Mouse (Mus musculus) intestine, embryonic 15.5 days (tissue): ENCODE results near the gene Ric1. TPM values are rescaled to one million over a fixed set of nuclear protein-coding genes. Genes with fewer than 3 reads are reported as not detected.

Experiments used
- ATAC-seq: fragments of 200-750 bp; cut with Nextera tagmentation; 2 replicates; pipeline ENCODE4 v1.8.0; 2017; ENCODE audit warnings: moderate TSS enrichment, moderate library complexity
- H3K27ac ChIP-seq: fragments of 300-500 bp; sonication (generic); 2 replicates; pipeline ENCODE4 v1.5.1; 2015; ENCODE audit warnings: mild to moderate bottlenecking, inconsistent platforms
- H3K27me3 ChIP-seq: fragments of 300-500 bp; sonication (generic); replicated peaks from 2 replicates; pipeline ENCODE4 v1.6.1; 2015; ENCODE audit warnings: inconsistent platforms
- H3K36me3 ChIP-seq: fragments of 300-500 bp; sonication (generic); 2 replicates; pipeline ENCODE4 v1.6.1; 2015; ENCODE audit warnings: inconsistent platforms
- H3K4me1 ChIP-seq: fragments of 300-500 bp; sonication (generic); replicated peaks from 2 replicates; pipeline ENCODE4 v1.6.1; 2015; ENCODE audit warnings: inconsistent platforms
- H3K4me2 ChIP-seq: fragments of 300-500 bp; sonication (generic); replicated peaks from 2 replicates; pipeline ENCODE4 v1.6.1; 2015; ENCODE audit warnings: mild to moderate bottlenecking, inconsistent platforms
- H3K4me3 ChIP-seq: fragments of 300-500 bp; sonication (generic); replicated peaks from 2 replicates; pipeline ENCODE4 v1.5.1; 2015; ENCODE audit warnings: inconsistent platforms
- H3K9ac ChIP-seq: fragments of 300-500 bp; sonication (generic); 2 replicates; pipeline ENCODE4 v1.6.1; 2015; ENCODE audit warnings: inconsistent platforms
- H3K9me3 ChIP-seq: fragments of 300-500 bp; sonication (generic); 2 replicates; pipeline ENCODE4 v1.6.1; 2016; ENCODE audit warnings: inconsistent platforms
- WGBS: fragments of 180-500 bp; shearing (Covaris S2); methylation state at CpG from one replicate; pipeline ENCODE4 v1.1.7; 2015; 5-methylcytosine and 5-hydroxymethylcytosine counted together
- polyA plus RNA-seq: library from polyadenylated mRNA; unstranded; fragments of >200 nt; fragmentation: Nextera tagmentation; extraction: Ambion mirVana; gene quantifications from 2 replicates; pipeline ENCODE4 v1.2.1, GENCODE M21; 2015

The Ric1 gene
- polyA plus RNA-seq, 1 experiment from 2014 or later, result 12.3 TPM

DNA sequence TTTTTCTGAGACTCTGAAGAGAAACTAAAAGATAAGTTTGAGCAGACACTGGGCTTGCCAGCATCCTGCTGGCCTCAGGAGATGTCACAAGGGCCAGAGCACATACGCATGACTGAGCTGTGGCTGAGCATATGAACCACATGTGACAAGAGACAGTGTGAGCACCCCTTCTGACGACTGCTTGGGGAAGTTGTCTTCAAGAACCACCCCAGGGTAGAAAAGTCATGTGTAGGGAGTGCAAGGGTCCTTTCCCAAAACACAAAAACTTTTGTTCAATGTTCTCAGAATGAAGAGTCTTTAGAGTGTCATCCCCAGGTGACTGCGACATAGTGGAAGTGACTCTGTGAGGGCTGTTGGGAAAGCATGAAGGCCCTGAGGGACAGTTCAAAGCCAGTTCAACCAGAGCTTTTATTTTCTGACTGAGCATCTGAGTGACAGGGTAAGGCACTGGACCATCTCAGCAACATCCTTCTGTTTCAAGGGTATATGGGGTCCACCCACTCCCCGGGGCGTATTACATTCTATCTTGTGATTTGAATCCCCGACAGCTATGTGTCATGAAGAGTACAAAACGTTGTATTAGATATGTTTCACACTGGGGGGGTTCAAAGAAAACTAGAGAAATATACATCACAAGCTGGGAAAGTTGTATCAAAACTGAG is 35.4 kb upstream of the Ric1 start:
- 85% methylated on average over 7 of the region's 7 CpGs for WGBS
- Histone ChIP-seq H3K4me1 (0 out of 2 replicates have a peak, but pooled peaks cover 2% of the 10 kb centered on the region), H3K9me3 (no peaks in the 10 kb centered on the region), H3K27me3 (no peaks in the 10 kb centered on the region), H3K4me3 (no peak overlapping the region), H3K27ac (no peak overlapping the region), H3K9ac (no peak overlapping the region), H3K36me3 (no peaks in the 10 kb centered on the region), H3K4me2 (no peak overlapping the region)
- no peak for ATAC-seq

DNA sequence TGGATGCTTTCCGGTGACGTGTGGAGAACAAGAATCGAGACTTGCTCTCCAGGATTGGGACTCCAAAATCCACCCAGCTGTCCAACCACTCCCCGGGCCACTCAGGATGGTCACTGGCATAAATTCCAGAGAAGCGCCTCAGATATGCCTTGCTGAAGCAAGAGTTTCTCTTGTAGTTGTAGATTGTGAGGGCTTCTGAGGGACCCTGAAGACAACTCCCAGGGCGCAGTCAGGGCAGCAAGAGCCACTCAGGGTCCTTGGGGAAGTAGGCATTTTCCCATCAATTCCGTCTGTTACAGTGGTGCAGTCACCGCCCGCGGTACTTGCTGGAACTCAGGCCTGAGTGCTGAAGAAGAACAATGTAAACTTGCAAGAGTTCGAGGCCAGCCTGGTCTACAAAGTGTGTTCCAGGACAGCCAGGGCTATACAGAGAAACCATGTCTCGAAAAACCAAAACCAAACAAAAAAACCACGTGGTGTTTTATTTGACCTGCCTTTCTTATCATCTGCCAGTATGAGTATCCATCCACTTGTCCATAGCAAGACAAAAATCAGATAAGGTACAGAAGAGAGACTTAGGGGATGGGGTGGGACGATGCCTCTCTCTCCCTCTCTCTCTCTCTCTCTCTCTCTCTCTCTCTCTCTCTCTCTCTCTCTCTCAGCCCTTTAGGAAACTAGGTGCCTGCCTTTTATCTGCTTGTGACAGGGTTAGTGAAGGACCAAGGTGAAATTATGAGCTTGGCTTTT is 34.6 kb upstream of the Ric1 start:
- H3K9ac ChIP-seq, result no peak overlapping the region
- no peaks in the 10 kb centered on the region for H3K27me3 ChIP-seq
- no peak overlapping the region for H3K4me3 ChIP-seq
- H3K9me3 ChIP-seq, result no peaks in the 10 kb centered on the region
- ATAC-seq, result no peak
- H3K36me3 ChIP-seq, result no peaks in the 10 kb centered on the region
- 85% methylated on average over 14 of the region's 14 CpGs for WGBS
- no peak overlapping the region for H3K27ac ChIP-seq
- H3K4me1 ChIP-seq, result 0 out of 2 replicates have a peak, but pooled peaks cover 2% of the 10 kb centered on the region
- no peak overlapping the region for H3K4me2 ChIP-seq

DNA sequence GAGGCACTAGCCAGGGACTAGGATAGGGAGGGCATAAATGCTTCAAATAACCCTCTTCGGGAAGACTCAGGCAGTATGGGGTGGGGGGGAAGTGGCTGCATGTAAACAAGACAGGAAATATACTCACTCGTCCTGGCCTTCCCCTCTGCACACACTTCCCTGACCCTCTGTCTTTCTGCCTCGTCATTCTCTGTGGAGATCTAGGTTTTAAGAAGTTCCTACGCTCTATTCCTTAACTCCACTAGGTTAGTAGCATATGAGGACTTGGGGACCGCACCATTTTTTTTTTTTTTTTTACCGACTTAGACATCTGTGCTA is 34.0 kb upstream of the Ric1 start:
- no peak overlapping the region for H3K4me3 ChIP-seq
- H3K36me3 ChIP-seq, result no peaks in the 10 kb centered on the region
- 0 out of 2 replicates have a peak, but pooled peaks cover 2% of the 10 kb centered on the region for H3K4me1 ChIP-seq
- no peaks in the 10 kb centered on the region for H3K27me3 ChIP-seq
- 34% methylated on average over 6 of the region's 6 CpGs for WGBS
- H3K9ac ChIP-seq, result no peak overlapping the region
- H3K9me3 ChIP-seq, result no peaks in the 10 kb centered on the region
- ATAC-seq, result peak; percentile 47; the same call in 1 of the 2 replicates
- H3K4me2 ChIP-seq, result no peak overlapping the region
- no peak overlapping the region for H3K27ac ChIP-seq

DNA sequence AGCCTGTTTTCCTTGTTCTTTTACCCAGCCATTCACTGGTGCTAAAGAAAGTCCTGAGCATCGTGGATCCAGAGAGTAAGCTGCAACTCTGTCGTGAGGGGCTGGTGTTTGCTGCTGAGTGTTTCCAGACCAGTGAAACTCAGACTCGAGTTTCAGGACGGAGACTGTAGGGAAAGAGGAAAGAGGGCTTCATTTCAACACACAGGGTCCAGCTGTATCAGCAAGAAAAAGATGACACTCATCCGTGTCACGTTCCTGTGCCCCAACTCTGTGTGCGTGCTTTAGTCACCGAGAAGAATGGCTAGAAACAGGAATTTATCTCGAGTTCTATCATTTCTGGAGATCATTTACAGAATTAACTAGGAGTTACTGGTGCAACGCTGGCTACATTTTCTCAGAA is 33.7 kb upstream of the Ric1 start:
- Histone ChIP-seq H3K4me3 (no peak overlapping the region), H3K36me3 (no peaks in the 10 kb centered on the region), H3K27ac (no peak overlapping the region), H3K4me1 (0 out of 2 replicates have a peak, but pooled peaks cover 2% of the 10 kb centered on the region), H3K4me2 (no peak overlapping the region), H3K9me3 (no peaks in the 10 kb centered on the region), H3K9ac (no peak overlapping the region), H3K27me3 (no peaks in the 10 kb centered on the region)
- no peak for ATAC-seq
- WGBS, result 43% methylated on average over 10 of the region's 10 CpGs

DNA sequence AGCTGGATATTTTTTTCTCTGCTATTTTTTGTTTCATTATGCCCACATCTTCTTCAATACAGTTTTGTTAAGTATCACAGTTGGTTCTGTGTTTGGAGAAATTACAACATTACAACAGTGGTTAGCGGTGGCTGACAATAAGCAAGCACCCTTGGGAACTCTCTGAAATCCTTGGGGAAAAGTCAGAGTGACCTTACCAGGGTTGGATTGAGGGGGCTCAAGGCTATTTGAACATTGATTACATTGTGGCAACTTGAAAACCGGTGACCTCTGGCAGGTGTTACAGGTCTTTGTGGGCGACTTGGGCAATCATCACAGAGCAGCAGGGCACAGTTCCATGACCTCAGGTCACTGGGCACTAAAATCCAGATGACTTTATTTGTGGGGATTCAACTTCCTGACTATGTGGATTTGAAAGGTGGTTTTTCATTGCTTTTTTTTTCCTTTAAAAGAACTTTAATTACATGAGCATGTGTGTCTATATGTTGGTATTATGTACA is 32.2 kb upstream of the Ric1 start:
- ATAC-seq, result no peak
- Histone ChIP-seq H3K27ac (no peak overlapping the region), H3K27me3 (no peaks in the 10 kb centered on the region), H3K4me2 (no peak overlapping the region), H3K4me3 (no peak overlapping the region), H3K9me3 (no peaks in the 10 kb centered on the region), H3K36me3 (no peaks in the 10 kb centered on the region), H3K9ac (no peak overlapping the region), H3K4me1 (0 out of 2 replicates have a peak, but pooled peaks cover 2% of the 10 kb centered on the region)
- 70% methylated on average over 3 of the region's 3 CpGs for WGBS

DNA sequence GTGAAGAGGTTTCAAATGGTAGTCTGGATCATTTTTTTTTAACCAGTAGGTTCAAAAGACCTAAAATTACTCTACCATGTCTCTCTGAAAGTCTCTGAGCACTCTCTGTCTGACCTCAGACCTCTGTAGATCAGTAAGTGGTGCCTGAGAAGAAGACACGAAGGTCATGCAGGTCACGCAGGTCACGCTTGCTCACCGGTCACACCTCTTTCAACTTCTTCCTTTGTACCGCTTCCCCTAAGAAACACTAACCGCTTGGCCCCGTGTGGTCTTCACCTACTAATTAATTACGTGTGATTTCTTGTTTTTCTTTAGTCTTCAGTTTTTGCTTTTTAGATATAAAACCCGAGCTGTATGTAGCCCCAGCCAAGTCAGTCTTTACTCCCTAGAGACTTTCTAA is 30.6 kb upstream of the Ric1 start:
- no peak overlapping the region for H3K4me2 ChIP-seq
- no peak for ATAC-seq
- no peak overlapping the region for H3K9ac ChIP-seq
- H3K36me3 ChIP-seq, result no peaks in the 10 kb centered on the region
- H3K4me3 ChIP-seq, result no peak overlapping the region
- WGBS, result 84% methylated on average over 9 of the region's 9 CpGs
- H3K4me1 ChIP-seq, result 0 out of 2 replicates have a peak, but pooled peaks cover 2% of the 10 kb centered on the region
- H3K27ac ChIP-seq, result no peak overlapping the region
- H3K9me3 ChIP-seq, result no peaks in the 10 kb centered on the region
- H3K27me3 ChIP-seq, result no peaks in the 10 kb centered on the region

DNA sequence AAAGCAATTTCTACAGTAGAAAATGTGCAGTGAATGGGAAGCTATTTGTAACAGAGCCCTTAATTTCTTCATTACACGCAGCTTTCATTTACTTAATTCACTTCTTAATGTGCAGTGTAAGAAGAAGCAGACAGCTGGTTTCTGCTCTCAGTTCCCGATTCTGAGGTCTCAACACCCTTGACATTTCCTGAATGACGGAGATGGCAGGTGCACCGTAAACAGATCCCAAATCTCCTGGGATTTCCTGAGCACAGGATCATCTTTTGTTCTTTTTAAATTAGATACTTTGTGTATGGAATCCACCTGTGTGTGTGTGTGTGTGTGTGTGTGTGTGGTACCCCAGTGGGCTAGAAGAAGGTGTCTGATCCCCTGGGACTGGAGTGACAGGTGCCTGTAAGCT is 27.6 kb upstream of the Ric1 start:
- Histone ChIP-seq H3K4me2 (no peak overlapping the region), H3K4me1 (no peaks in the 10 kb centered on the region), H3K27ac (no peak overlapping the region), H3K36me3 (no peaks in the 10 kb centered on the region), H3K9me3 (no peaks in the 10 kb centered on the region), H3K27me3 (no peaks in the 10 kb centered on the region), H3K9ac (no peak overlapping the region), H3K4me3 (no peak overlapping the region)
- 79% methylated on average over 4 of the region's 4 CpGs for WGBS
- ATAC-seq, result no peak

DNA sequence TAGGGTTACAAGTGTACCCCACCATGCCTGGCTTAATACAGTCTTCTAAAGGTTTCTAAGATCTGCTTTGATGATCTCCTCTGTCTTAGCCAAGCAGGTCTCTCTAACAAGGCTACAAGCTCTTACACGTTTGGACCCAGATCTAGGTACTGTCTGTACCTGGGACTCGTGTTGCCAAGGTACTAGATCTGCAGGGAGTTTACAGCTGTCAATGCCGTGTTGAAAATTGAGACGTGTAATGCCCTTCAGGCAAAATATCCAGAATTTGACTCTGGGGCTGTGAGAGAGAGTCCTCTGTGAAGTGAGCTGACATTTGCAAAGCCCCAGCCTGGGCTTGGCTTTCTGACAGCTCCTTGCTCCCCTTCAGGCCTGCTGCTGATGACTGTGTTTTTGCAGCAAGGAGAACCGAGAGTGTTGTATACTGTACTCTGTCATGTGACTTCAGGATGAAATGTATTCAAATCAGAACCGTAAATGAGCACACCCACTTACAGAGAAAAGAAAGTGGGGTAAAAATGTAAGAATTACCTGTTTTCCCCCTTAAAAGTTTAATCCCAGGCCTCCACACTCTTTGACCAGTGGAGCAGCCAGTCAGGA is 26.0 kb upstream of the Ric1 start:
- H3K9ac ChIP-seq, result no peak overlapping the region
- no peak for ATAC-seq
- no peaks in the 10 kb centered on the region for H3K36me3 ChIP-seq
- no peak overlapping the region for H3K27ac ChIP-seq
- no peaks in the 10 kb centered on the region for H3K27me3 ChIP-seq
- no peaks in the 10 kb centered on the region for H3K4me1 ChIP-seq
- WGBS, result 72% methylated on average over 6 of the region's 6 CpGs
- no peaks in the 10 kb centered on the region for H3K9me3 ChIP-seq
- H3K4me3 ChIP-seq, result no peak overlapping the region
- no peak overlapping the region for H3K4me2 ChIP-seq

DNA sequence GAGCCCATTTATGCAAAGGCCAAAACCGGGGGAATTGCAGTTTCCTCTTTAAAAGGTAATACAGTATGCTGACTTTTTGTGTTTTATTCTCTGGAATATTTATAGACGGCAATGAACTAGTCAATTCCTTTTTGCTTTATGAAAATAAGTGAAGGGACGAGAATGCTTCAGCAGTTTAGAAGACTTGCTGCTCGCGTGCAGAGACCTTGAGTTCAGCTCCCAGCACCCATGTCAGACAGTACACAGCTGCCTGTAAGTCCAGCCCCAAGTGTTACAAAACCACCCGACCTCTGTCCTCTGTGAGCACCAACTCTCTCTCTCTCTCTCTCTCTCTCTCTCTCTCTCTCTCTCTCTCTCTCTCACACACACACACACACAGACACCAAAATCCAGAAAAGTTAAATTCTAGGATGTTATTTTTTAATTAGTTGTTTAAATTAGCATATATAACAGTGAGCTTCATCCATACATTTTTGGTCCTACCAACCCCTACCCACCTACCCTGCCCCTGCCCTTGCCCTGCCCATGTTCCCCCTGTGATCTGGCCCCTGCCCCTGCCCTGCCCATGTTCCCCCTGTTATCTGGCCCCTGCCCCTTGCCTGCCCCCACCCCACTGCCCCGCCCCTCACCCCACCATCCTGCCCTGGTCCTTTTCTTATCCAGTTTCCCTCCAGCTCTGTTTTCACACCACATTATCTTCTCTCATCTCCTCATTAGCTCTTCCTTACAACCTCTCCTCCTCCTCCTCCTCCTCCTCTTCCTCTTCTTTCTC is 25.1 kb upstream of the Ric1 start:
- Histone ChIP-seq H3K36me3 (no peaks in the 10 kb centered on the region), H3K4me3 (no peak overlapping the region), H3K27me3 (no peaks in the 10 kb centered on the region), H3K4me2 (no peak overlapping the region), H3K27ac (no peak overlapping the region), H3K9me3 (no peaks in the 10 kb centered on the region), H3K9ac (no peak overlapping the region), H3K4me1 (no peaks in the 10 kb centered on the region)
- peak; percentile 72 for ATAC-seq
- 66% methylated on average over 7 of the region's 7 CpGs for WGBS

DNA sequence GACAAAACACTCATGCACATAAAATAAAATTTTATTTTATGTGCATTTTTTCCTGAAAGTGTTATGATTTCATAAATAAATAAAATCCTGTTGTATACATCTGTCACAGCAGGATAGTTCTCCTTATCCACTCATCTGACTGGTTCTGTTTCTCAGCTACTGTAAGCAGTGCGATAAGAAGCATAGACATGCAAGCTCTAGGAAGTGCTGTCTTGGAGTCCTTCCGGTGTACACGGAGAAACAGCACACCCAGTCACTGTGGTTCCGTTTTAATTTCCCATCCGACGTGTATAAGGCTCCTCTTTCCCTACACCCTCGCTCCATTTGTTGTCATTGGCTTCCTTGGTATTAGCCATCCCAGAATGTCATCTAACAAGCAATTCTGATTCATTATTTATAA is 24.2 kb upstream of the Ric1 start:
- no peak for ATAC-seq
- Histone ChIP-seq H3K4me2 (no peak overlapping the region), H3K4me1 (no peaks in the 10 kb centered on the region), H3K4me3 (no peak overlapping the region), H3K9ac (no peak overlapping the region), H3K36me3 (no peaks in the 10 kb centered on the region), H3K27me3 (no peaks in the 10 kb centered on the region), H3K9me3 (no peaks in the 10 kb centered on the region), H3K27ac (no peak overlapping the region)
- 81% methylated on average over 7 of the region's 7 CpGs for WGBS

DNA sequence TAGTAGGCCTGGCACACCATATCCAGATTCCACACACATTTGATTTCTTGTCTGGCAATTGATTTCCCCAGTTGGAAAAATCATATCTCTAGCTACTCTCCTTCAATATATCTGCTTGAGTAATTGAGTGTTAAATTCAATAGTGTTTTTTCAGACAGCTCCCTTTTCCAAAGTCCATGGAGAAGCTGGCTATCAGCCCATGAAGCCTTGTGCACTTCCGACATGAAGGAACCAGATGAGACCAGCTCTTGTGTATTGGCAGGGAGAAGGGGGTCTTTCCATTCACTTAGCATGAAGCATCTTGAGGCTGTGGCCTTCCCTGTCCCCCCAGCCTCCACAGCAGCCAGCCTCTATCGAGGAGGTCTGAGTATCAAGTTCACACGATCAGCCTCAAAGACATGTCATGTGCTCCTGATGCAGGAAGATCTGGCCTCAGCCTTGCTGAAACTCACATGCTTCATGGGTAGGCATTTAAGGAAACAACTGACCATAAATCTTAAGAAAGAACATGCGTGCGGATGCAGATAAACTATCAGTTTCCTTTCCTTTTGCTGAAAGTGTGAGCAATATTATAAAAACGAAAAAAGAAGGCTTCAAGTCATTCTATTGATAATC is 23.1 kb upstream of the Ric1 start:
- Histone ChIP-seq H3K4me2 (no peak overlapping the region), H3K4me1 (no peaks in the 10 kb centered on the region), H3K9ac (no peak overlapping the region), H3K27ac (no peak overlapping the region), H3K9me3 (no peaks in the 10 kb centered on the region), H3K27me3 (no peaks in the 10 kb centered on the region), H3K4me3 (no peak overlapping the region), H3K36me3 (no peaks in the 10 kb centered on the region)
- 69% methylated on average over 6 of the region's 6 CpGs for WGBS
- no peak for ATAC-seq

DNA sequence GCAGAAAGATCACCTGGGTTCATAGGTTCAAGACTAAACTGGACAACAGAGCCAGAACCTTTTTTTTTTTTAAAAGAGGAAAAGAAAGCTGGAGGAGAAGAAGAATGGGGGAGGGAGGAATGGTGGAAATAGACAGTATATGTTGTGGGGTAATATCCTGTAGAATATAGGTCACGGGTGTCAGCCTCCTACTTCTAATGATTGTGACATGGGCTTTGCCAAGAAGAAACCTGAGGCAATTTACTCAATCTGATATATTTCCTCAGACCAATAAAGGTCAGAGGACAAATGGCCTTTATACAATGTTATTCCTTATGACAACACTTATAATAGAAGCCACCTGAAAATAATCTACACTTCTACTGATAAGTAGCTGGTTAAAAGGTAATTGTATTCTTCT is 21.7 kb upstream of the Ric1 start:
- H3K36me3 ChIP-seq, result no peaks in the 10 kb centered on the region
- H3K4me2 ChIP-seq, result no peak overlapping the region
- no peak overlapping the region for H3K27ac ChIP-seq
- ATAC-seq, result no peak
- H3K9ac ChIP-seq, result no peak overlapping the region
- WGBS, result 69% methylated on average over 1 of the region's 1 CpGs
- H3K27me3 ChIP-seq, result no peaks in the 10 kb centered on the region
- H3K4me1 ChIP-seq, result no peaks in the 10 kb centered on the region
- no peaks in the 10 kb centered on the region for H3K9me3 ChIP-seq
- no peak overlapping the region for H3K4me3 ChIP-seq
